Mouse (Mus musculus) adipocyte (in vitro differentiated cells): ENCODE measurements at regions not wholly inside any gene's neighbourhood (a gene's known extent, or its start where the extent isn't known, plus 50 kb on each side); places are given as distances from the start of the nearest gene placed in this dataset.
"Not testable (repeated sequence)": the region's sequence is repeated elsewhere in the genome, so short reads cannot be mapped to it uniquely, and the experiment has no call there.

Experiments used
- DNase-seq: peaks from one replicate; pipeline ENCODE4 v3.0.0-alpha.2; 2016; ENCODE audit warnings: low spot score

DNA sequence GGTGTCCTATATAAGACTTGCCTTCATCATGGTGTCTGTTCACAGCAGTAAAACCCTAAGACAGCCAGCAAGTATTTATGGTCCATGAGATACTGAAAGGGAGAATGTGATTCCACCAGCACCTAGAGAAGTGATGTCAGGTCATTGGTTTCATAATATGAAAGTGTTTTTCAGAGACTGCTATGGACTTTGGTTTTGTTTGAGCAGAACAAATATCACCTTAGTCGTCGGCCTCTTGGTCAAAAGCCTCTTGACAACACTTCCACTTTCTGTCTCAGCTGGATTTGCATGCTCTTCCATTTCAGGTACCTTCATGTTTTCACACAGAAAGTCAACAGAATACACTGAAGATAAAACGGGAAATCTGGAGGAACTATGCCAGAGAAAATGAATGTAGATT is 56.7 kb upstream of the Lrrc8b start:
- no peak for DNase-seq

GRCm38 (mm10) chr5:105356393-105356792 is 59.2 kb upstream of the Lrrc8b start:
- DNase-seq, result not testable (repeated sequence)

DNA sequence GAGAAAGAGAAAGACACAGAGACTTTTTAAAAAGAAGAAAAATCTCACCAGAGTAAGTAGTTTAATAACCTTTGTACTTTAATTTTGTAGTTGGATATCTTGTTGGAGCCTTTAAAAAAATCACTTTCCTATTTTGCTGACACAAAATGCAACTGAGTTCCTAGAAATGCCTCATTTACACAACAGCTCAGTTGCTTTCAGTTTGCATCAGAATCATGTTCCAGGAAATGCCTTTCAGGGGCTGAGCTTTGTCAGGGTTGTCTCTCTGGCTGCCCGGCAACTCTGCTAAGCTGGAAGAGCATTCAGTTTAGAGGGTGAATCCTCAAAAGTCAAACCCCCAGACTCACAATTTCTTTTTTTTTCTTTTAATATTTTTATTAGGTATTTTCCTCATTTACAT is 60.5 kb upstream of the Gbp6 start:
- DNase-seq, result peak; percentile 71

GRCm38 (mm10) chr5:105346463-105346862 is 53.0 kb upstream of the Gbp6 start:
- peak; percentile 88 for DNase-seq

DNA sequence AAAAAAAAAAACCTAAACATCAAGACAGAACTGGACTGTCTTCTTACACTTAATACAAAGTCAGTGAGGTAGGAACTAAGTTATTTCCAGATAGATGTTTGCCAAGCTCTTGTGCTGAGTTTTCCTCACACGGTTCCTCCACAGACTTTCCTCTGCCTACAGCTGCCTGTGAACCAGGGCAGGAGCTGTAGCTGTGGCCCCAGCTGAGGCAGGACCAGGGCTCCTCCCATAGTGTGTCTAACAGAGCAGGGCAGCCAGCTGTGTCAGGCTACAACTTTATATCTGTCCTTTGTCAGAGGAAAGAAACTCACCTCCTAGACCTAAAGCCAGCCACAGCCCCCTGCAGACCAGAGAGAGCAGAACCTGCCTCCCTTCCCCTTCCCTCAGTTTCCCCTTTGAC is 52.5 kb upstream of the Gbp6 start:
- DNase-seq, result peak; percentile 72

DNA sequence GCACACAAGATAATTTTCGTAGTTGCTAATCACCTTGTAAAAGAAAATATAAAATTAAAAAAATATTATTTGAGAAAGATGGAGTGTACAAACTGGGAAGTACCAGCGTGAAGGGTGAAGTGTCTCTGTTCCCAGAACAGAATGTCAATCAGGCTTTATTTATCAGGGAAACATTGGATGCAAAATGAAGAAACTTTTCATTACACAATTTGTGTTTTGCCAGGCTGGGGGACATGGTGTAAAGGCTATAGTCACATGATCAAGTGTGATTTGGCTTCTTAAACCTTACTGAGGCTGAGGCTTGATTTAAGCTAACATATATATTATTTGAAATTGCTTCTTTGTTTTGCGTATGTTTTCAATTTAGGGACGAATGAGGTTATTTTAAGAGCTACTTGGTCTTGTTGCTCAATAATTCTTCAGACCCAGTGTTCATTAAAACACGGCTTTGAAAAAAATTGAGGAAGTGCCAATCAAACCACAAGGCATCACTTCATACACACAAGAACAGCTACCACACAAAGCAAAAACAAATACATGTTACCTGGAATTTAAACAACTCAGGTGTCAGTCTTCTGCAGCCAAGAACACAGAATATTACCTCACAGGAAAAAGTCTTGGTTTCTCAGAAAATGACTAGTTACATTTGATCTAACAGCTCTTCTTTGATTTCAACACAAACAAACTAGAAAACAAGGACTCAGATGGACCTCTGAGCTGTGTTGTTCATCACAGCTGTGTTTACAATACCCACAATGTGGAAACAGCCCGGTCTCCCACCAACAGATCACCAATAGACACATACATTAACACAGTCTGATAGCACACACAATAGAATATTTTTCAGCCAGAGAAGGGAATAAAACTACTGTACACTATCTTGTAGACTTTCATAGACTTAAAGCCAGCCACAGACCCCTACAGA is 51.6 kb upstream of the Gbp6 start:
- DNase-seq, result peak; percentile 72

DNA sequence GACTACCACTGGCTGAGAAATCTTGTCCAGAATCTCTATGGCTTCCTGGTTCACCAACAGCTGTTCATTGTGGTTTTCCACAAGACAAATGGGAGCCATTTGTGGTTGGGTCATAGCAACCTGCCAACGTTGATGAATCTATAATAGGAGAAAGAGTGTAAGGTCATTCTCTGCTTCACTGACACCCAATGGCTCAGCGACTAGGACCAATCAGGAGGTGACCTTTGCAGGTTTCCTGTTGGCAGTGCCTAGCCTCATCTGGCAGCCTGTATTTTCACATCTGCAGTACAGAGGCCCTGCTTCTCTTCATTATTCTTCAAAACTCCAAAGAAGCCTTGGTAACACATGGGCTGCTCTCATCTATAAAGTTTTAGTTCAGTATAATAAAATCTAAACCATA is 50.3 kb upstream of the Gbp6 start:
- DNase-seq, result not testable (repeated sequence)
